24 mouse cellular contexts compared by ENCODE assay signal in the genomic region with DNA sequence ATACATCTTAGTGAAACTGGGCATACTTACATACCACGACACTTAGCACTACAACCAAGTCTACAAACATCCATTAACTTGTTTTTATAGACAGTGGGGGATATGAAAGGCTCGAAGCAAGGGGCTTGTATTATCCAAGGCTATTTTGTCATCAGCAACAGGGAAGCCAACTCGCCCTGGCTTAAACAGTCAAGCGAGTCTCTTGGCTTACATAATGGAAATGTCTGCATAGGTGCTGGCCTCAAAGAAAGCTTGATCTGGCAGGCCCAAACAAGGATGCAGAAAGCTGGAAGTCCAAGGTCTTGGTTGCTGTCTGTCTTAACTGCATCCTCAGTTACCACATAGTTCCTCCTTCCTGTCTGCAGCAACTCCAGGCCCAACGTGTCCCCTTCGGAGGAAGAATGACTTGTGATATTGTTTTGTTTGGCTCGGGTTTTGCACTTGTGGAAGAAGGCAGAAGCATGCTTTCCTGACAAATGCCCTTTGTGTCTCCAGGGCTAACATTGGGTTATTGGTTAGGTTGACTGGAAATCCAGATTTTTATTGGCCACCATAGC. TPM values are rescaled to one million over a fixed set of nuclear protein-coding genes. Genes with fewer than 3 reads are reported as not detected.
DNase-seq lines count a peak whose midpoint lies in the region; ATAC-seq and TF ChIP-seq lines count a peak whose summit lies in the region.
"Had no signal": no experiment of that assay in that cellular context is flagged by ENCODE, and none has a peak within 500 bp of the region (broad histone marks: within the 10 kb centered on the region; RNA-seq: fewer than 3 reads in every experiment).

No protein-coding gene starts in this region.

- H3K27ac ChIP-seq in heart, embryonic 12.5 days (ENCODE audit: poor library complexity, severe bottlenecking): peak overlapping the region; percentile 19; the same call in 1 of the 2 replicates
- no peak overlapping the region for H3K27ac ChIP-seq in heart, embryonic 10.5 days
- peak overlapping the region; percentile 54; the same call in 1 of the 2 replicates for H3K27ac ChIP-seq in lung, embryonic 14.5 days (ENCODE audit: low read depth)
- no peak overlapping the region for H3K27ac ChIP-seq in forebrain, embryonic 12.5 days
- H3K27ac ChIP-seq: embryonic facial prominence, embryonic 15.5 days; gastrocnemius, adult 2 months; heart, embryonic 15.5 days; intestine, embryonic 15.5 days; liver, embryonic 14.5 days; midbrain, embryonic 13.5 days; neural tube, embryonic 13.5 days had no signal

- no peaks in the 10 kb centered on the region for H3K27me3 ChIP-seq in heart, embryonic 12.5 days (replicated peaks)
- no peaks in the 10 kb centered on the region for H3K27me3 ChIP-seq in heart, embryonic 10.5 days (ENCODE audit: insufficient read depth, poor library complexity, severe bottlenecking)
- no peaks in the 10 kb centered on the region for H3K27me3 ChIP-seq in lung, embryonic 14.5 days (ENCODE audit: insufficient read depth, low read length)
- H3K27me3 ChIP-seq in forebrain, embryonic 12.5 days: no peaks in the 10 kb centered on the region
- H3K27me3 ChIP-seq: embryonic facial prominence, embryonic 15.5 days; heart, embryonic 15.5 days; intestine, embryonic 15.5 days; midbrain, embryonic 13.5 days; neural tube, embryonic 13.5 days had no signal

- H3K9ac ChIP-seq in heart, embryonic 12.5 days: no peak overlapping the region
- H3K9ac ChIP-seq in lung, embryonic 14.5 days: no peak overlapping the region
- no peak overlapping the region for H3K9ac ChIP-seq in forebrain, embryonic 12.5 days
- H3K9ac ChIP-seq: embryonic facial prominence, embryonic 15.5 days; forebrain, postnatal 0 days; heart, embryonic 15.5 days; intestine, embryonic 15.5 days; liver, embryonic 14.5 days; midbrain, embryonic 13.5 days; neural tube, embryonic 13.5 days had no signal

- no peak overlapping the region for H3K4me3 ChIP-seq in heart, embryonic 12.5 days
- H3K4me3 ChIP-seq in heart, embryonic 10.5 days: no peak overlapping the region
- H3K4me3 ChIP-seq in lung, embryonic 14.5 days (ENCODE audit: low read depth, low read length): no peak overlapping the region
- no peak overlapping the region for H3K4me3 ChIP-seq in forebrain, embryonic 12.5 days (replicated peaks)
- H3K4me3 ChIP-seq: embryonic facial prominence, embryonic 15.5 days; heart, embryonic 15.5 days; intestine, embryonic 15.5 days; midbrain, embryonic 13.5 days; neural tube, embryonic 13.5 days had no signal

- TF ChIP-seq CTCF in lung, embryonic 14.5 days (IDR thresholded peaks at IDR 0.05; ENCODE audit: low read depth): no peak

- 50% methylated on average over 7 of the region's 7 CpGs for WGBS in heart, embryonic 12.5 days
- 72% methylated on average over 7 of the region's 7 CpGs for WGBS in heart, embryonic 10.5 days
- 54% methylated on average over 7 of the region's 7 CpGs for WGBS in lung, embryonic 14.5 days
- 85% methylated on average over 7 of the region's 7 CpGs for WGBS in forebrain, embryonic 12.5 days

- DNase-seq in heart, embryonic 10.5 days (ENCODE audit: low spot score): no peak
- DNase-seq in lung, embryonic 14.5 days: no peak
- no peak for DNase-seq in lung, postnatal 36 days
- DNase-seq in kidney, postnatal 36 days: peak; percentile 12 to 34
- no peak for DNase-seq in cerebellum, postnatal 4 days (ENCODE audit: low spot score in 2 of 2)
- no peak for DNase-seq in retina, postnatal 1 day
- DNase-seq: adrenal gland, postnatal 14 days; cerebellum, postnatal 10 days; forebrain, postnatal 0 days; gastrocnemius, adult 2 months; right cerebral cortex, postnatal 14 days; spleen, adult 18-20 months; thymus, postnatal 25 days had no signal

- H3K4me2 ChIP-seq in heart, embryonic 12.5 days: no peak overlapping the region
- no peak overlapping the region for H3K4me2 ChIP-seq in lung, embryonic 14.5 days
- H3K4me2 ChIP-seq in forebrain, embryonic 12.5 days: no peak overlapping the region
- H3K4me2 ChIP-seq: embryonic facial prominence, embryonic 15.5 days; heart, embryonic 15.5 days; intestine, embryonic 15.5 days; midbrain, embryonic 13.5 days; neural tube, embryonic 13.5 days had no signal

- ATAC-seq in heart, embryonic 12.5 days (ENCODE audit: insufficient number of reproducible peaks, low FRiP score): no peak
- no peak for ATAC-seq in lung, embryonic 14.5 days (ENCODE audit: insufficient read depth)
- no peak for ATAC-seq in forebrain, embryonic 12.5 days (ENCODE audit: low FRiP score)
- ATAC-seq: activated CD4-positive, CD25-positive, alpha-beta regulatory T cell, adult 4 months; CD4-positive, CD25-positive, alpha-beta regulatory T cell, adult 4 months; forebrain, postnatal 0 days; intestine, embryonic 15.5 days; midbrain, embryonic 13.5 days had no signal

- no peaks in the 10 kb centered on the region for H3K9me3 ChIP-seq in heart, embryonic 12.5 days (replicated peaks)
- no peaks in the 10 kb centered on the region for H3K9me3 ChIP-seq in heart, embryonic 10.5 days
- no peaks in the 10 kb centered on the region for H3K9me3 ChIP-seq in lung, embryonic 14.5 days (ENCODE audit: low read depth, low read length)
- no peaks in the 10 kb centered on the region for H3K9me3 ChIP-seq in forebrain, embryonic 12.5 days
- H3K9me3 ChIP-seq: embryonic facial prominence, embryonic 15.5 days; heart, embryonic 15.5 days; intestine, embryonic 15.5 days; midbrain, embryonic 13.5 days; neural tube, embryonic 13.5 days had no signal

- peaks cover 19% of the 10 kb centered on the region; the same call in 1 of the 2 replicates for H3K4me1 ChIP-seq in heart, embryonic 12.5 days (replicated peaks)
- H3K4me1 ChIP-seq in heart, embryonic 10.5 days: 0 out of 2 replicates have a peak, but pooled peaks cover 5% of the 10 kb centered on the region
- H3K4me1 ChIP-seq in lung, embryonic 14.5 days (ENCODE audit: insufficient read depth): peaks cover 18% of the 10 kb centered on the region
- H3K4me1 ChIP-seq in forebrain, embryonic 12.5 days: no peaks in the 10 kb centered on the region
- H3K4me1 ChIP-seq: heart, embryonic 15.5 days; midbrain, embryonic 13.5 days had no signal

- no peaks in the 10 kb centered on the region for H3K36me3 ChIP-seq in heart, embryonic 12.5 days
- H3K36me3 ChIP-seq in heart, embryonic 10.5 days: no peaks in the 10 kb centered on the region
- no peaks in the 10 kb centered on the region for H3K36me3 ChIP-seq in lung, embryonic 14.5 days (ENCODE audit: insufficient read depth)
- H3K36me3 ChIP-seq in forebrain, embryonic 12.5 days (replicated peaks): no peaks in the 10 kb centered on the region
- H3K36me3 ChIP-seq: embryonic facial prominence, embryonic 15.5 days; heart, embryonic 15.5 days; intestine, embryonic 15.5 days; midbrain, embryonic 13.5 days; neural tube, embryonic 13.5 days had no signal

RNA-seq across cellular contexts. Expression of a gene that starts 21.3 kb away (rescaled TPM):
- 53.5 and 53.8 TPM in 2 replicates for polyA plus RNA-seq in heart, embryonic 12.5 days (2016; fragmentation: Nextera tagmentation; extraction: Ambion mirVana)
- polyA plus RNA-seq in heart, embryonic 10.5 days (2016; fragmentation: Nextera tagmentation; extraction: Ambion mirVana): 46.2 and 52.6 TPM in 2 replicates
- 146 and 156 TPM in 2 replicates for polyA plus RNA-seq in lung, embryonic 14.5 days (2014; fragmentation: Nextera tagmentation; extraction: Ambion mirVana)
- polyA plus RNA-seq in forebrain, embryonic 12.5 days (2016; fragmentation: Nextera tagmentation; extraction: Ambion mirVana): 30.7 and 34.3 TPM in 2 replicates

RNA-seq across cellular contexts. Expression of a gene that starts 55.3 kb away (rescaled TPM):
- 0.22 TPM in 1 of 2 replicates, not detected in the other for polyA plus RNA-seq in heart, embryonic 12.5 days (2016; fragmentation: Nextera tagmentation; extraction: Ambion mirVana)
- polyA plus RNA-seq in heart, embryonic 10.5 days (2016; fragmentation: Nextera tagmentation; extraction: Ambion mirVana): 0.25 TPM in 1 of 2 replicates, not detected in the other
- polyA plus RNA-seq in lung, embryonic 14.5 days (2014; fragmentation: Nextera tagmentation; extraction: Ambion mirVana): 0.97 and 1.1 TPM in 2 replicates
- not detected in 2 replicates for polyA plus RNA-seq in forebrain, embryonic 12.5 days (2016; fragmentation: Nextera tagmentation; extraction: Ambion mirVana)
- polyA plus RNA-seq: activated CD4-positive, CD25-positive, alpha-beta regulatory T cell, adult 4 months; CD4-positive, CD25-positive, alpha-beta regulatory T cell, adult 4 months; hindbrain, embryonic 11.5 days; midbrain, embryonic 13.5 days had no signal

Comparison
In these comparisons a context has a peak if more than half of its experiments do, and no peak if none do; other contexts are left out.
1. H3K27ac ChIP-seq: peak in heart, embryonic 12.5 days (single experiment) and lung, embryonic 14.5 days (single experiment); none in heart, embryonic 10.5 days (single experiment) and forebrain, embryonic 12.5 days (single experiment).
2. DNase-seq: peak in kidney, postnatal 36 days (2 of 2); none in heart, embryonic 10.5 days (single experiment), lung, embryonic 14.5 days (single experiment), lung, postnatal 36 days (single experiment), cerebellum, postnatal 4 days (0 of 2) and retina, postnatal 1 day (single experiment).